Mouse (Mus musculus): ENCODE data around the gene Rps19.
A peak's percentile ranks its signal among the peaks of the same experiment; 100 is the strongest.
"Not testable (repeated sequence)": the region's sequence is repeated elsewhere in the genome, so short reads cannot be mapped to it uniquely, and the experiment has no call there.

Gene Rps19

DNA sequence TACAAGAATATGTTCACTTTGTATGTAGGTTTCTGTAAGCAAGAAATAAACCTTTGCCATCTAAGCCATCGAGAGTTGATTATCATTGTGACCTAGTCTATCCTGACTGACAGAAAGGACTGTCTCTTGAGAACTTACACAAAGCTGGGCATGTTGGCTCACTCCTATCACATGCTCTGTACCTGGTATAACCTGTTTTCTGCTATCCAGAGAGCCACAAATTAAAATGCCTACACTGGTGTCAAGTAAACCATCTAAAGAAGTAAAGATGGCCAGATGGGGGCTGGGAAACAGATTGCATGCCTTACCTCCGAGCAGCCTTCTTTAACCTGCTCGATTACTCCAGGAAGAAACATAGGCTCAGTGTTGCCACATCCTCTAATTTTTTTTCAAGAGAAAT, 6.6 kb upstream of the Rps19 start:
- no peak for DNase-seq

DNA sequence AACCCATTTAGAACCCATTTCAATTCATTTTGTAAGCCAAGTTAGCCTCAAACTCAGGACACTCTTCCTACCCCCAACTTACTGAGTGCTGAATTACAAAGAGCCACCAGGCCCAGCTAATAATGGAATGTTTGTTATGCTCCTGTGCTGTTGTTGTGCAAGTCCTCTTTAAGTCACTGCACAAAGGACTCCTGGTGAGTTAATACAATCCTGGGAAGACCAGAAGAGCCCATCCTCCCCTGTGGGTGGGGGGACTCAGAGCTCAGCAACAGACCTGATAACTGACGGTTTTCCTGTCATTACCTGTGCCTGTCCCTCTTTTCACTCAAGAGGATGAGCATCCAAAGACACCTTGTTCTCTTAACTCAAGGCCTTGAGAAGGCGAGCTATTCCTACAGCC, 4.6 kb upstream of the Rps19 start:
- DNase-seq: no peak

DNA sequence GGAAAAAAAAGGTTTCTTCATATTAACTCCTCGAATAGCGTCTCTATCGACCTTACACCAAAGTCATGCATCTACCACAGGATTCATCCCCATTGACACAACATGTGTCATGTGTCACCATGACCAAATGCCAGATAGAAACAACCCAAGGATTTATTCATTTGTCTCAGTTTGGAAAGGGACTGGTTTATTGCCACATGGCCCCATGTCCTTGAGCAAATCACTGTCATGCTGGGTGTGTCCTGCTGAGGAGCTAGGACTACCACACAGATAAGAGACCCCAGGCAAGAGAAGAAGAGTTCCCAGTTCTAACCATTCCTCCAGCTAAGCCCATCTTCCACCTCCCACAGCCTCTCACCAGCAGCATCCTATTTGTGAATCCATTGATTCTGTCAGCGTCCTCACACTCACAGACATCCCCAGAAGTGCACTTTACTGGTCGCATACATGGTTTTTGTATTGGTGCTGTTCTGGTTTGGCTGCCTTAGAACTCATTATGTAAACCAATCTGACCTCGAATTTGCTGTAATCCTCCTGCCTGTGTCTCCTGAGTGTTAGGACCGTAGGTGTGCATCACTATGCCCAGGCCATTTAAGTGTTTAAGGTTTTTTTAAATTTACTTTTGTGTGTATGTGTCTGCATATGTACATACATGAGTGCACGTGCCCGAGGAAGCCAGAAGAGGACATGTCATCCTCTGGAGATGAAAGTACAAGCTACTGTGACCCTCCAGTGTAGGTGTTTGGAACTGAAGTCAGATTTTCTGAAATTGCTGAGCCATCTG, 1.6 kb upstream of the Rps19 start:
- no peak for DNase-seq

DNA sequence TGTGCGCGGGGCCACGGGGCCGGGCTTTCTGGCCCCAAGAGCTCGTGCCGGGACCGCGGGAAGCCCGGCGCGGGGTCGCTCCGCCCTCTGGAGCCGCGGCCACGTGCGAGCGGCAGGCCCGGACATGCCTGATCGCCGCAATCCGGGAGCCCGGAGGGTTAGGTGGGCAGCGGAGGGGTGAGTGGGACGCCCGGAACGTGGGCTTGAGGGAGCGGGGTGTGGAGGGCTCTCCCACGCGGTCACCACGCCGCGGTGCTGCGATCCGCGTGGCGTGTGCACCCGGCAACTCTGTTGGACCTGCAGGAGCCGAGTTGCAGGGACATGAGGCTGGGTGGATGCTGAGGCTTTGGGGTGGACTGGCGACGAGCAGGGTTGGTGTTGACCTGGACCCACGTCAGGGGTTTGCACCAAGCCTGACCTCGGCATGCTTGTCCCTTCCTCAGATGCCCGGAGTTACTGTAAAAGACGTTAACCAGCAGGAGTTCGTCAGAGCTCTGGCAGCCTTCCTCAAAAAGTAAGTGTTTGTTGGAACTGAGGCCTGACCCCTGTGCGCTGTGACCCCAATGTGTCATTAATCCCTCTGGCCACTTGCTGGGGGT, 621 bp downstream of the Rps19 start:
- peak; percentile 59 for DNase-seq

DNA sequence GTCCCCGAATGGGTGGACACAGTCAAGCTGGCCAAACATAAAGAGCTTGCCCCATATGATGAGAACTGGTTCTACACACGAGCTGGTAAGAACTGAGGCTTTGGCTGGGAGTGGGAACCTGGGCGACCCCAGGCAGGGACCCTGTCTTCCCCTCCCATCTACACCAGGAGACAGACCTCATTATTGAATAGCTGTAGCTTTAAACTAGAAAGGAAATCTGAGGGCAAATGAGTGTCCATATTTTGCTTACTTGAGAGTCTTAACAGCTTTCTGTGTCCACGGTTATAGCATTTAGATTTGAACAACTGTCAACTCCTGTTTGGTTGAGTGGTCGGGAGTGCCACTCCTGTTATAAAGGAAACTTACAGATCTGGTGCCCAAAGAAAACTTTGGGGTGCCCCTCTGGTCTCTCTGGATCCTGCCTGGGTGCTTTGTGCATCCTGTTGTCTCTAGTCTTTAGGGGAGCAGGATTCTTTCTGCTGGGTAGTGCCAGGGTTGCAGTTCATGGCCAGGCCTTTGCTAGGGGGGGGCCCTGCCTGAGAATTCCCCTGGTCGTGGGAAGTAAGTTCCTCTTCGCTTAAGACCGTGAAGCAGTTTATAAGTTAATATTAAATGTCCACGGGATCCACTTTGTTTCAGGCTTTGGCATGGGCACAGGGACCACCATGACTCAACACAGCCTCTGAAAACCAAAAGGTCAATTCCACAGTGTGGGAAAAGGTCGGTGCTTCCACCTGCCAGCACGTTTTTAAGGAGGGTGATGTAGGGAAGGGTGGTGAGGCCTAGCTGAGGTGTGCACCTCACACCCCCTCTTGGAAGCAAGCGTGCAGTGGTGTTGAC, 1.5 kb downstream of the Rps19 start:
- no peak for DNase-seq

DNA sequence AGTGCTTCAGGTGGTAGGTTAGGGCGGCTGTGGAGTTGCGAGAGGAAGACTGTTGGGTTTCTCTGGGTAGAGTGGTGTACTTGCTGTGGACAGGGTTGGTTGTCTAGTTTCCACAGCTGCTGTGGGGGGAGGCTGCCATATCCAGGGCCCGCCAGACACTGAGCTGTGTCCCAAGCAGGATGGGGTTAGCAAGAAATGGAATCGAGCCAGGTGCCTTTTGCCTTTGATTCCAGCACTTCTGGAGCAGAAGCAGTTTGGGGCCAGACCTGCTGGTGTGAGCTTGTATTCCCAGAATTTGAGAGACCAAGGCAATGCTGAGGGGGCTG, 2.1 kb downstream of the Rps19 start:
- peak; percentile 48 for DNase-seq

DNA sequence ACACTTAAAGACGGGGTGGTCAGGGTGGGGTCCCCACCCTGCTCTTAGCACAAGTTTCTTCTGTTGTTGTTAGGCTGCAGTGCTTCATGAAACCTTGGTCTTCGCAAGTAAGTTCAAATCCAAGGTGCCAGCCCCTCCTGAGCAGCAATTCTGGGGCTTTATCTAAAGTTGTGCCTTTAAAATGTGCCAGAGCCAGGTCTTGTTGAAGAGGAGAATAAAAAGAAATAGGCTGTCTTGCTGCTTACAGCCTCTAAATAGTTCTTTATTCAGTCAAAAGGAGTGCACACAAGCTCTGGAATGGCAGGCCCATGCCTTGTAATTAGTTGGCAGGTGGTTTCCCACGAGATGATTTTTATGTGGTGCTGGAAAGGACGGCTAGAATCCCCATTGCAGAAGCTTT, 2.9 kb downstream of the Rps19 start:
- DNase-seq: no peak

DNA sequence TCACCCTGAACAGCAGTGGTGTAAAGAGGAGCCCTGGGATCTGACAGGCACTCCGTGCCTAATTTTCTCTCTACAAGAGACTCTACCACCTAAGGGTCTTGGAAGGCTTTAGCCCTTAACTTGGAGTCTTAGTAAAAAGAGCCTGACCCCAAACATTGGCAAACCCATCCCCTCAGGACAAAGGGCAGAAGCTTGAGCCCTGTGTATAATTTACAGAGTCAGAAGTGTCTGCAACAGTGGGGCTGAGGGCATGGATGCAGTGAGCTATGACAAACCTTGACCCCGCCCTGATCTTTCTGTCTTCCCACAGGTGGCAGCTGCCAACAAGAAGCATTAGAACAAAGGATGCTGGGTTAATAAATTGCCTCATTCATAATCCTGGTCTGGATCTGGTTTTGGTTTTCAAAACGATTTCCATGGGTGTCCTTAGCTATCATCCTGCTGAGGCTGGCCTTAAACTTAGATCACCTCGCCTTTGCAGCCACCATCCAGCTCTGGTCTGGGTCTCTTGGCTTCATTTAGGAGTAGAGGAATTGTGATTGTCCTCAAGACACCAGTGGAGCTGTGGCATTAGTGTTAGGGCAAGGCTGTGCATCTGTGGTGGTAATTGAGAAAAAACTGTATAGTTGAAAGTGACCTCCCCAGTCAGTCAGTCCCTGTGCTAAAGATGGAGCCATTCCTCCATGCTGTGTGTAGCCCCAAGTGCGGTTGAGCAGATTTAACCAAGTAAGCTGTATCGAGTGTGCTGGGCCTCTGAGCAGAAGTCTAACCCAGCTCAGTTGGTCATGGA, 5.5 kb downstream of the Rps19 start:
- no peak for DNase-seq

DNA sequence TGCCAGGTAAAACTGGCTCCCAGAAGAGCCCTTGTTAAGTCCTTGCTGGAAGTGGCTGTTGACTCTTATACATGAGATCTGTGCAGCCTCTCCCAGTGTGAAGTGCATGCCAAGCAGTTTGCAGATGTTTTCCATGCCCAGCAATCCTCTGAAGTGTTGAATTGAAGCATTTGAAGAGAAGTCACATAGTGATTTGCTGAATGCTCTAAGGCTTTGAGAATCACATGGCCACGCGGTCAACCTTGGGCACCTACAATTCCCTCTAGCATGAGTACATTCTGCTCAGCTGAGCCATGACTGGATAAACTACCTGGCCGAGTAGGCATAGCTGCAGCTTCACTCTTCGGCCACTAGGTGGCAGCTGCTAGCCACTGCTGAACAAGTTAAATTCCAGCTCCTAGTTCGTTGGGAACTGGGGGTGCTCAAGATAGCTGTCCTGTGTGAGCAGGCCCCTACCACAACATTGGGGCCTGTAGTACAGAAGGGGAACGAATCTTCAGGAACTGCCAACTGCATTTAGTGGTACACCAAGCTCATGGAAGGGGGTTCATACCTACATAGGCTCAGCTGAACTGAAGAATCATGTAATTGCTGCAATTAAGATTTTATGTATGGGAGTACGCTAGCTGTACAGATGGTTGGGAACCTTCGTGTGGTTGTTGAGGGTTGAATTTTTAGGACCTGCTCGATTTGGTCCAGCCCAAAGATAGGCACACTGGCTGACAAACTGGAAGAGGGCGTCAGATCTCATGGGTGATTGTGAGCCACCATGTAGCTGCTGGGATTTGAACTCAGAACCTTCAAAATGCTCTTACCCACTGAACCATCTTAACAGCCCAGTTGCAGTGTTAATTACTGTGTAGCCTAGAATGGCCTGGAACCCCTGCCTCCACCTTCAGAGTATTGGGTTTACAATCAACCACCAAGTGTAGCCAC, 6.4 kb downstream of the Rps19 start:
- peak; percentile 86 for DNase-seq

DNA sequence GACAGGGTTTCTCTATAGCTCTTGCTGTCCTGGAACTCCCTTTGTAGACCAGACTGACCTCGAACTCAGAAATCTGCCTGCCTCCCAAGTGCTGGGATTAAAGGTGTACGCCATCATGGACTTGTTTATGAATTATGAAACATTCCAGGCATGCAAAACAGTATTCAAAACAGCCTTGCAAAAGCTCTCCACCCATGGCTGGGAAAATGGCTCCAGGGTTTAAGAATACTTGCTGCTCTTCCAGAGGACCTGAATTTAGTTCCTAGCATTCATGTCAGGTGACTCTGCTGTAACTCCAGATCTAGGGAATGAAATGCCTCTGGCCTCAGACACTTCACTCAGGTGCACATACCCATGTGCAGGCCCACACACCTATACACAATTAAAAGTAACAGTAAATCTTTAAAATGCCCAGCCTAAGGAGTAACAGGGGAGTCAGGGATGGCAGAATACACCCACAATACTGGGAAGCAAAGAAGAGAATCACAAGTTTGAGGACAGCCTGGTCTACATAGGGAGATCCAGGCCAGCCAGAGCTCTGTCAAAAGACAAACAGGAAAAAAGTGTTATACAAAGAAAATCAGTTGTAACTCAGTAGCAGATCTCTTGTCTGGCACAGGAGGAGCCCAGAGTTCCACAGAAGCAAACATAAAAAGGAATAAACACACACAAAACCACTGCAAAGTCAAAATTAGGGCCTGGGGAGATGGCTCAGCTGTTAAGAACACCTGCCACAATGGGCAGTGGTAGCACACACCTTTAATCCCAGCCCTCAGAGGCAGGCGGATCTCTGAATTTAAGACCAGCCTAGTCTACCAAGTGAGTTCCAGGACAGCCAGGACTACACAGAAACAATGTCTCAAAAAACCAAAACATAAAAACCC, 7.3 kb downstream of the Rps19 start:
- DNase-seq: no peak

DNA sequence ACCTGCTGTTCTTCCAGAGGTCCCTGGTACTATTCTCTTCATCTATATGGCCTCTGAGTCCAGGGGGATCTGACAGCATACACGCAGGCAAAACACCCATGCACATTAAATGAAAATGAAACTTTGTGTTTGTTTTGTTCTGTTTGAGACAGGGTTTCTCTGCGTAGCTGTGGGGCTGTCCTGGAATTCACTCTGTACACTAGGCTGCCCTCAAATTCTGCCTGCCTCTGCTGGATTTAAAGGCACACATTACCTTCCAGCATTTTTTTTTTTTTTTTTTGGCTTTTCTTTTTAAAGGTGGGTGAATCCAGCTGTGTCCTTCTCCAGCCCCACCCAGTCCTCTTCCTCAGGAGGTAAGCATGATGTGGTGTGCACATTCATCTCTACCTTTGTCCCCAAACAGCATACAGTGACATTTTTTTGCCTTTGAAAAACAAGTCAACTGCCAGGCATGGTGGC, 8.0 kb downstream of the Rps19 start:
- no peak for DNase-seq

DNA sequence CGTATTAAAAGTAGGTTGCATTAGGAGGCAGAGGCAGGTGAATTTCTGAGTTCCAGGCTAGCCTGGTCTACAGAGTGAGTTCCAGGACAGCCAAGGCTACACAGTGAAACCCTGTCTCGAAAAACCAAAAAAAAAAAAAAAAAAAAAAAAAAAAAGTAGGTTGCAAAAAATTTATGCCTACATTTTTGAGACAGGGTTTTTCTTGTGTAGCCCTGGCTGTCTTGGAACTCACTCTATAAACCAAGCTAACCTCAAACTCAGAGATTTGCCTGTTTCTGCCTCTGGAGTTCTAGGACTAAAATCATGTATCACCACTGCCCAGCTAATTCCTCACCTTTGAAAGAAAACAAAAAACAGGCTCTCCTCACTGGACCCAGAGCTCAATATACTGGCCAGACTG, 11.6 kb downstream of the Rps19 start:
- DNase-seq: not testable (repeated sequence)

DNA sequence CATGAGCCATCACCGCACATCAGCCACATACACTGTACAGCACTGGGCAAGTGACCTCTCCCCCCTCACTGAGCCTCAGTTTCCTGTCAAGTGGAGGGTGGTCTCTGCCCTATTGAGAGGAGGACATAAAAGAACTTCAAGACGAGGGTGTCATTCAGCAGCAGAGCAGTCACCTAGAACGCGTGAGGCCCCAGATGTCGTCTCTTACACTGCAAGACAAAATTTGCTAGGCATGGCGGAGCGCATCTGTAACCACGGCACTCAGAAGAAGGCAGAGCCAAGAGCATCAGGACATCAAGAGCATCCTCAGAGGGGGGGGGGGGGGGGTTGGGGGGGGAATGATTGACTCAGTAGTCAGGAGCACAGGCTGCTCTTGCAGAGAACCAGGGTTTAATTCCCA, 12.1 kb downstream of the Rps19 start:
- no peak for DNase-seq

DNA sequence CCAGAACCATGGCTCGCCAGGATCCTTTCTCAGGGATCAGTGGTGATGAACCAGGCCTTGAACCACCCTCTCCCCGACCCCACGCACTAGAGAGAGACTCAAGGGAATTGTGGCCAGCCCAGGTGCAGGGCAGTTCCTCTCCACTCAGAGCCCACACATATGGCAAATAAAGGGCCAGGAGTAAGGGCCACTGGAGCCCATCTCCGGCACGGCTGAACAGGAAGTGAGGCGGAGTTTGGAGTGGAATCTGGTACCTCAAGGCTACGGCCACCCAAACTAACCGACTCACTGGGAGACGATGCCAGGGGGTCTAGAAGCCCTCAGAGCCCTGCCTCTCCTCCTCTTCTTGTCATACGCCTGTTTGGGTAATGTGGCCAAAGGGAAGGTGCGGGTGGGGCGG, 13.1 kb downstream of the Rps19 start, which contains the start of gene Cd79a:
Gene Cd79a (plus strand): TSS at position 158 of the 400 bp plus-strand sequence.
- no peak for DNase-seq

DNA sequence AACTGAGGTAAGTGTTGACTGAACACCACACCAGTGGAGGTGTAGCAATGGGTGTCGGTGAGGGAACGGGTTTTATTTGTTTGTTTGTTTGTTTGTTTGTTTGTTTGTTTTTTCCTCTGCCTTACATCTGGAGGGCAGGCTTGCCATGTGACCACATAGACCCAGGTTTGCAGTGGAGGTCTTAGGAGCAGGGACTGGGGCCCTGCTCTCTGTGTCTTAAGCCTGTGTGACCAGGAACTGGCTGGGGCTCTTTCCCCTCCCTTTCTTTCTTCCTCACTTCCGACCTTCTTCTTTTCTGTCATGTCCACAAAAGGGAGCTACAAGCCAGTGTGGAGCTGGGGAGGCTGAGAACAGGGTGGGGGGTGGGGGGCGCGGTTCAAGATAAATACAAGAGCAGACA, 13.8 kb downstream of the Rps19 start:
- no peak for DNase-seq

DNA sequence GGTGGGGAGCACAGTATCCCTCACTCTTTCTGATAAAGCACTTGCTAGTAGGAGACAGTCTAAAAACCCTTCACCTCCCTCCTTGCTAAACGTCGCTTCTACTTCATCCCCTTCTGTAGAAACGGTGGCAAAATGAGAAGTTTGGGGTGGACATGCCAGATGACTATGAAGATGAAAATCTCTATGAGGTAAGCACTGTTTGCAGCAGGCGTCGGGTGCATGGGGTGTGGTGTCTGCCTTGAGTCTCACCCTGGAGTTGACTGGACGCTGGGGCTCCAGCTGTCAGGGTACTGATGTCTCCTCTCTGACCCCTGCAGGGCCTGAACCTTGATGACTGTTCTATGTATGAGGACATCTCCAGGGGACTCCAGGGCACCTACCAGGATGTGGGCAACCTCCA, 16.9 kb downstream of the Rps19 start:
- no peak for DNase-seq

DNA sequence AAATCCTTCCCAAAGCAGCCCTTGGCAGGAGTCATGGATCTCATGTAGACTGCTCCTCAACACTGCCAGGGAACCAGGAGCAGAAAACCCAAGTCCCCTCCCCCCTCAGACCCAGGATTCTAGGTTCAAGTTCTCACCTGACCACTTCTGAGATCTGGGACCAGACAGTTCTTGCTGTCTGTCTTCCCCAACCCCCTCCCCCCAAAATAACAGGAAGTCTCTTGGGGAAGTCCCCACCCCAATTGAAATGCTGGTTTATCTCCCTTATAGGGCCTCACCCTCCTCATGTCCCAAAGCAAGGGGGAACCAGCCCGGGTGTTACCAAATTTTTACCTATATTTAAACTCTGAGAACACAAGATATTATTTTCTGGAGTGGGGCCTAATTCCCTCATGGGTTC, 17.7 kb downstream of the Rps19 start:
- peak; percentile 32 for DNase-seq

DNA sequence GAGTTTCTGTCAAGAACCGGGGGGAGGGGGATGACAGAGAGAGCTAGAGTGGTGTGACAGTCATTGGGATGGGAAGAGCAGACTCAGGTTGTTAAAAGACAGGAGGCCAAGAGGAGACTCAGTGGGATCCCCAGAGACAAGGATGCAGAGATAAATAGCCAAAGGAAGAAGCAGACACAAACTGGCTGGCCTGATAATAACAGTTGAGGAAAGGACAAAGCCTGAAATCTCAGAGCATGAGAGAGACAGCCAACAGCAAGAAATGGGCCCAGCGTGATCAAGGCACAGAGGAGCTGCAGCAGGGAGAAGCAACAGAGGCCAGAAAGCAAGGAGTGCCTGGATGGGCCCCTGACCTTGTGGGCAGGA, 18.1 kb downstream of the Rps19 start:
- DNase-seq: no peak

DNA sequence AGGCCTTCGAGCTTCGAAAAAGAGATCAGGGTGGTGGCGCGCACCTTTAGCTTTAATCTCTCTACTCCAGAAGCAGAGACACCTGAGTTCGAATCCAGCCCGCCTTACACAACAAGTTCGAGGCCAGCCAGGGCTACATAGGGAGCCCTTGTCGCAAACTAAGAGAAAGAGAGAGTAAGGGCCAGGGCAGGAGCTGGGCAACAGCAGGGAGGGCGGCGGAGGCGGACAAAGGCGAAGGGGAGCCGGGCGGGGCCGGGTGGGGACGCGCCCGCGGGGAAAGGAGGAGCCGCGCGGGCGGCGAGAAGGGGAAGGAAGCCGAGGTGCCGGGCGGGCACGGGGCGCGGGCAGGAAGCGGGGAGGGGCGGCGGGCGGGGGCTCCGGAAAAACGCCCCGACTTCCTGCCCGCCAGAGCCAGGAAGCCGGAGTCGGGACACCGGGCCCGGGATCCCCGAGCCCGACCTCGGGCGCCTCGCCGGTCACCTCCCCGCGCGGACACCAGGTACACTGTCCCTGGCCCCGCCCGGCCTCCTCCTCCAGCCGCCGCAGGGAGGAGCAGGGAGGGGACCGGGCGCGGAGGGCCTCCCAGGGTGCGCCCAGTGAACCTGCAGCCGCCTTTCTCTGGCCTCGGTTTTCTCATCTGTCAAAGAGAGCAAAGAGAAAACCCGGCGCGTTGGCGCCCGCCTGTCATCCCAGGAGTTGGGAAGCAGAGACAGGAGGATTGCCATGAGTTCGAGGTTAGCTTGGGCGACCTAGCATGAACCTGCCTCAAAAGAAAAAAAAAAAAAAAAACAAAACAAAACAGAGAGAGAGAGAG, 18.7 kb downstream of the Rps19 start, which contains the start of gene Arhgef1:
Gene Arhgef1 (plus strand): TSS at position 283 of the 814 bp plus-strand sequence.
- peak; percentile 83 for DNase-seq

DNA sequence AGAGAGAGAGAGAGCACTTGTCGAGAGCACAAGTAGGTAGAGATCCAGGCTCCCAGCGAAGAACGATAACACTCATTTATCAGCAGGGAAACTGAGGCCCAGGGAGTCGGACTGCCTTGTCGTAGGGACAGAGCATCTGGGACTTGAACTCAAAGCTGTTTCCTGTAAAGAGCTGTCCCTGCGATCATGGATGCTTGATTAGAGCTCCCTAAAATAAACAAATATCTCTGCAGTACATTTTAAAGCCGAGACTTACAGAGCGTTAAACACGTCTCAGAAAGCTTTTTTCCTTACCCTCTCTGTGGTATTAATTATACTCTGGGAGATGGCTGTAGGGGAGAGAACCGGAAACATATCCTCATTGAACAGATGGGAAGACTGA, 19.3 kb downstream of the Rps19 start:
- no peak for DNase-seq
